Mouse (Mus musculus): ENCODE results near the gene Agxt.

- no peak for TF ChIP-seq TAL1 (IDR thresholded peaks at IDR 0.05; ENCODE audit: low read length)
- TF ChIP-seq GATA1 (IDR thresholded peaks at IDR 0.05; ENCODE audit: low read length), result no peak
Measured at GRCm38 (mm10) chr1:93102700-93103099, 32.3 kb upstream of the Agxt start.
